Mouse (Mus musculus): Measurements from ENCODE around the gene Gm28360.
"Not testable (repeated sequence)": the region's sequence is repeated elsewhere in the genome, so short reads cannot be mapped to it uniquely, and the experiment has no call there.

Gm28360 gene

DNA sequence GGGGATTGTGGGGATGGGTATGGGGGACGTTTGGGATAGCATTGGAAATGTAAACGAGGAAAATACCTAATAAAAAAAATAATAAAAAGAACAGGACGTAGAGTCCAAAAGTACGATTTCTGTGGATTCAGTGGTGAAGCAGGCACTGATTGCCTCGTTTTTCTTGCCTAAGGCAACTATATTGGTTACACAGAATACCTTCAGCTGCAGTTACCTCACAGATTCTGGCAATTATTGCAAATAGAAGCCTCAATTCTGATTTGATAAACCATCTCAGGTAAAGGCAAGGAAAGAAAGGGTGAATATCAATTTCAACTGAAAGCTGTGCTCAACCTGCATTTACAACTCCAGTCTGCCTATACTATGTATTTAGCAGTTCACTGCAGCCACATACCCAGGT is at the start of gene Gm28360:
Gene Gm28360 (plus strand): TSS at position 301 of the 400 bp plus-strand sequence.
- DNase-seq (ENCODE audit: low read depth, low spot score) = not testable (repeated sequence)

GRCm38 (mm10) chr1:117780833-117781232 is 49.0 kb upstream of the Gm28360 start, which contains the start of gene B020011L13Rik:
TSS of gene B020011L13Rik (plus strand) at chr1:117781133.
- not testable (repeated sequence) for DNase-seq (ENCODE audit: low read depth, low spot score)

GRCm38 (mm10) chr1:117816271-117816670 is 13.6 kb upstream of the Gm28360 start:
- DNase-seq (ENCODE audit: low read depth, low spot score) = not testable (repeated sequence)

DNA sequence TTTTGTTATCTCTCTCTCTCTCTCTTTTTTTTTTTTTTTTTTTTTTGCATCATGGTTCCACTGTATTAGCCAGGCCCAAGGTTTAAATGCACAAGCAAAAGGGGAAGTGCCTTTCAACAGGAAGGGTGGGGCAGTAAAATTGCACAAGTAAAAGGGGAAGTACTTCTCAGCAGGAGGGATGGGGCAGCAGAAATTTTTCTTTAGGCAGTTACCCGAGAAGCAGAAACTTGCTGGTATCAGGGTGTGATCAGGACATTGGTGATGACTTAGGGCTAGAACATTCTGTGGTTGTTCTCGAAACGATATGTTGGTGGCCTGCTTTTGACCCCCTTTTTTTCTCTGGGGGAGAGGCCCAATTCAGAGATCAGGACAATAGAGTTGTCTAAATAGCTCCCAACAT is 21.8 kb downstream of the Gm28360 start:
- DNase-seq (ENCODE audit: low read depth, low spot score) = not testable (repeated sequence)

Measured in c-Kit-negative CD71-positive TER-119-positive erythroid progenitor cells, embryonic 14.5 days (primary cell).